ENCODE assay signal across 8 mouse cellular contexts in the genomic region with DNA sequence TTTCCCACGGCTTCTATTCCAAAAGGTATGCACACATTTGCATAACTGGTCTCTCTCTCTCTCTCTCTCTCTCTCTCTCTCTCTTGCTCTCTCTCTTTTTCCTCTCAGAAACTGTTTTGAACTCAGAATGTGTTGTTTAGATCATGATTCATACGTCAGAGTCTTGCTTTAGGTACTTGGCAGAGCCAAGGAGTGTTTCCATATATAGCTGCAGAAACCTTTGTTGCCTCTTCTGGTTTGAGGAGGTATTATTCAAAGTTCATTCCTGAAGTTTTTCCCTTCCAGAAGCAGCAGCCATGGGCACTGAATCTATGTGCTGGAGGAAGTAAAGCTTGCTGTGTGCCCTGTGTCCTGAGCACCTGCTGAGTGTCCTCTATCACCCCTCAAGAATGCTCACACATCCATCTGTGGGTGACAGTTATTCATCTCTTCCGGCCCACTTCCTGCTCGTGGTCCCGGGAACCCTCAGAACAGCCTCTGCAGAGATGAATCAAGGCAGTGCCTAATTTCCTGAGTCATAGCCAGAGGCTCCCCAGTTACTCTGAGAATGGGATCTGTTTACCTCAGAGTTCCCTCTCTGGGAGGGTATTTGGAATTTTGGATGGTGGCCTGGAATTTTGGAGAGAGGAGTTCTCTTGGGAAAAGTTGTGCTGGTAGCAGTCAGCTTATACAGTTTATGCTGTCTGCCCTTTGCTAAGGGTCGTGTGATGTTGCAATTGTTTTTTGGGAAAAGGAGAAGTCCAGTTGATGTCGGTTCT.
DNase-seq lines count a peak whose midpoint lies in the region; ATAC-seq and TF ChIP-seq lines count a peak whose summit lies in the region.

No protein-coding gene starts in this region.

- TF ChIP-seq POLR2A in bone marrow macrophage, adult 2 months (IDR thresholded peaks at IDR 0.05; ENCODE audit: borderline replicate concordance, low read depth, low read length) = no peak

- TF ChIP-seq CTCF in intestine, postnatal 0 days (IDR thresholded peaks at IDR 0.05; ENCODE audit: low read depth) = no peak
- TF ChIP-seq CTCF in bone marrow macrophage, adult 2 months (IDR thresholded peaks at IDR 0.05; ENCODE audit: low read depth, low read length) = no peak

- no peaks in the 10 kb centered on the region for H3K9me3 ChIP-seq in intestine, embryonic 14.5 days (ENCODE audit: control insufficient read depth, low read length)
- H3K9me3 ChIP-seq in intestine, postnatal 0 days (ENCODE audit: control insufficient read depth) = no peaks in the 10 kb centered on the region
- no peaks in the 10 kb centered on the region for H3K9me3 ChIP-seq in megakaryocyte, embryonic 14.5 days

- H3K36me3 ChIP-seq in intestine, embryonic 14.5 days (ENCODE audit: control insufficient read depth, insufficient read depth, low read length) = no peaks in the 10 kb centered on the region
- H3K36me3 ChIP-seq in intestine, postnatal 0 days (ENCODE audit: control insufficient read depth, insufficient read depth) = no peaks in the 10 kb centered on the region
- no peaks in the 10 kb centered on the region for H3K36me3 ChIP-seq in megakaryocyte, embryonic 14.5 days (replicated peaks; ENCODE audit: low read length)

- no peaks in the 10 kb centered on the region for H3K27me3 ChIP-seq in intestine, embryonic 14.5 days (replicated peaks; ENCODE audit: control insufficient read depth, insufficient read depth, low read length)
- no peaks in the 10 kb centered on the region for H3K27me3 ChIP-seq in intestine, postnatal 0 days (replicated peaks; ENCODE audit: control insufficient read depth, insufficient read depth, low read length)
- peaks cover 32% of the 10 kb centered on the region for H3K27me3 ChIP-seq in megakaryocyte, embryonic 14.5 days (replicated peaks)

- H3K27ac ChIP-seq in intestine, embryonic 14.5 days (ENCODE audit: low read depth) = peak overlapping the region; percentile 57; the same call in 1 of the 2 replicates
- no peak overlapping the region for H3K27ac ChIP-seq in intestine, postnatal 0 days (ENCODE audit: low read depth, low read length)
- peak overlapping the region; percentile 27; the same call in 1 of the 2 replicates for H3K27ac ChIP-seq in bone marrow macrophage, adult 2 months (ENCODE audit: insufficient read depth, low read depth, low read length)

- peaks cover 7% of the 10 kb centered on the region; the same call in 1 of the 2 replicates for H3K4me1 ChIP-seq in intestine, embryonic 14.5 days (replicated peaks; ENCODE audit: control insufficient read depth, insufficient read depth, low read length)
- peaks cover 5% of the 10 kb centered on the region; the same call in 1 of the 2 replicates for H3K4me1 ChIP-seq in intestine, postnatal 0 days (replicated peaks; ENCODE audit: control insufficient read depth, insufficient read depth, low read length)
- H3K4me1 ChIP-seq in bone marrow macrophage, adult 2 months (ENCODE audit: control insufficient read depth, insufficient read depth, low read length) = peaks cover 28% of the 10 kb centered on the region
- peaks cover 6% of the 10 kb centered on the region for H3K4me1 ChIP-seq in megakaryocyte, embryonic 14.5 days

- peak; percentile 58 for DNase-seq in intestine, embryonic 14.5 days (ENCODE audit: low spot score)
- DNase-seq in induced T-regulatory cell, adult 2 months (ENCODE audit: low read depth) = peak; percentile 41
- no peak for DNase-seq in embryo, embryonic 11 days
- no peak for DNase-seq in cerebellum, adult 11 months
- no peak for DNase-seq in embryo, embryonic 9.5 days (ENCODE audit: extremely low spot score)

- no peak for ATAC-seq in intestine, embryonic 14.5 days (replicated peaks; ENCODE audit: low FRiP score, low TSS enrichment, low read depth)
- ATAC-seq in intestine, postnatal 0 days = no peak

- no peak overlapping the region for H3K4me2 ChIP-seq in intestine, embryonic 14.5 days (ENCODE audit: low read length)
- H3K4me2 ChIP-seq in intestine, postnatal 0 days (replicated peaks; ENCODE audit: low read depth) = no peak overlapping the region

- H3K9ac ChIP-seq in intestine, embryonic 14.5 days (ENCODE audit: low read length) = no peak overlapping the region
- H3K9ac ChIP-seq in intestine, postnatal 0 days (ENCODE audit: low read depth, low read length) = no peak overlapping the region

- H3K4me3 ChIP-seq in intestine, embryonic 14.5 days (ENCODE audit: low read depth, low read length) = no peak overlapping the region
- no peak overlapping the region for H3K4me3 ChIP-seq in intestine, postnatal 0 days (ENCODE audit: low read depth, low read length)
- no peak overlapping the region for H3K4me3 ChIP-seq in bone marrow macrophage, adult 2 months (ENCODE audit: insufficient read depth, low read length)
- H3K4me3 ChIP-seq in megakaryocyte, embryonic 14.5 days (replicated peaks) = peak overlapping the region; percentile 39

- WGBS in intestine, embryonic 14.5 days = 42% methylated on average over 7 of the region's 7 CpGs
- 46% methylated on average over 7 of the region's 7 CpGs for WGBS in intestine, postnatal 0 days

Comparison
In these comparisons a context has a peak if more than half of its experiments do, and no peak if none do; other contexts are left out.
1. DNase-seq: peak in intestine, embryonic 14.5 days (single experiment) and induced T-regulatory cell, adult 2 months (single experiment); none in embryo, embryonic 11 days (single experiment), cerebellum, adult 11 months (single experiment) and embryo, embryonic 9.5 days (single experiment).